ENCODE assay signal across 10 mouse cellular contexts in the genomic region with DNA sequence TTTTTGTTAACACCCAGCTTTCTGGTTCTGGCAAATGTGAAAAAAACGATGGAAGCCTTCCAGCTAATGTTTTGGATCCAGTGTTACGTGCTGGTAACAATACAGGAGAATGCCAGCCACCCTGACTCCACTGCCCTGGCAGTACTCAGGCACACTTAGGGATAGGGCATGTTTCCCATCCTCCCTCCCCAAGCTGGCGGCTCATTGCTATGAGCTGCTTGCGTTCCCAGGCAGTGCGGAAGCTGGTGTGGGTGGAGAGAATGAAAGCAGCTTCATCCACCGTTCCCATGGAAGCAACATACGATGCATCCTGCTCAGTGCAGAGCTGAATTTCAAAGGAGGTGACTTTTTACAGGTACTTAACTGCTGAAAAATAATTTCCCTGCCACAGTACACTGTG. TPM values are rescaled to one million over a fixed set of nuclear protein-coding genes. Genes with fewer than 3 reads are reported as not detected.
DNase-seq lines count a peak whose midpoint lies in the region; ATAC-seq and TF ChIP-seq lines count a peak whose summit lies in the region.
"Had no signal": no experiment of that assay in that cellular context is flagged by ENCODE, and none has a peak within 500 bp of the region (broad histone marks: within the 10 kb centered on the region; RNA-seq: fewer than 3 reads in every experiment).

No protein-coding gene starts in this region.

- H3K36me3 ChIP-seq in liver, embryonic 16.5 days (ENCODE audit: control insufficient read depth, insufficient read depth) = no peaks in the 10 kb centered on the region
- no peaks in the 10 kb centered on the region for H3K36me3 ChIP-seq in hindbrain, embryonic 13.5 days

- no peak overlapping the region for H3K4me2 ChIP-seq in liver, embryonic 16.5 days (ENCODE audit: low read depth, low read length)
- H3K4me2 ChIP-seq in hindbrain, embryonic 13.5 days = peak overlapping the region; percentile 40

- no peaks in the 10 kb centered on the region; the same call in 1 of the 2 replicates for H3K4me1 ChIP-seq in liver, embryonic 16.5 days (ENCODE audit: control insufficient read depth, low read depth, low read length)
- H3K4me1 ChIP-seq in cortical plate, adult 2 months (ENCODE audit: control insufficient read depth, insufficient read depth, low read length) = peaks cover 8% of the 10 kb centered on the region
- H3K4me1 ChIP-seq in hindbrain, embryonic 13.5 days (replicated peaks) = peaks cover 29% of the 10 kb centered on the region

- H3K9me3 ChIP-seq in liver, embryonic 16.5 days (replicated peaks; ENCODE audit: control insufficient read depth, low read length) = no peaks in the 10 kb centered on the region
- H3K9me3 ChIP-seq in hindbrain, embryonic 13.5 days = no peaks in the 10 kb centered on the region

- no peak overlapping the region for H3K4me3 ChIP-seq in liver, embryonic 16.5 days (ENCODE audit: low read depth, low read length)
- H3K4me3 ChIP-seq in cortical plate, adult 2 months (ENCODE audit: insufficient read depth, low read length) = no peak overlapping the region
- H3K4me3 ChIP-seq in hindbrain, embryonic 13.5 days = peak overlapping the region; percentile 19

- 54% methylated on average over 7 of the region's 7 CpGs for WGBS in liver, embryonic 16.5 days (ENCODE audit: insufficient replicate concordance)
- WGBS in hindbrain, embryonic 13.5 days = 8% methylated on average over 7 of the region's 7 CpGs

- DNase-seq in liver = no peak
- DNase-seq in left cerebral cortex, postnatal 25 days (ENCODE audit: low spot score in 2 of 2) = peak; percentile 85 to 95
- peak; percentile 66 for DNase-seq in right cerebral cortex, postnatal 4 days

- H3K9ac ChIP-seq in liver, embryonic 16.5 days (ENCODE audit: low read depth, low read length) = no peak overlapping the region
- H3K9ac ChIP-seq in hindbrain, embryonic 13.5 days = peak overlapping the region; percentile 59

- no peaks in the 10 kb centered on the region for H3K27me3 ChIP-seq in liver, embryonic 16.5 days (ENCODE audit: control insufficient read depth, insufficient read depth, low read depth, low read length)
- no peaks in the 10 kb centered on the region for H3K27me3 ChIP-seq in hindbrain, embryonic 13.5 days

- no peak overlapping the region for H3K27ac ChIP-seq in liver, embryonic 16.5 days (ENCODE audit: low read length)
- peak overlapping the region; percentile 56 for H3K27ac ChIP-seq in cortical plate, adult 2 months (ENCODE audit: insufficient read depth, low read length)
- peak overlapping the region; percentile 91 for H3K27ac ChIP-seq in hindbrain, embryonic 13.5 days
- H3K27ac ChIP-seq: macrophage had no signal

- TF ChIP-seq POLR2A in cortical plate, adult 2 months (IDR thresholded peaks at IDR 0.05; ENCODE audit: extremely low read depth, insufficient read depth, low read length) = peak; percentile 53; the same call in 1 of the 2 replicates

- no peak for TF ChIP-seq CTCF in cortical plate, adult 2 months (IDR thresholded peaks at IDR 0.05; ENCODE audit: extremely low read depth, insufficient read depth, low read length)

- peak; percentile 41; the same call in 1 of the 2 replicates for ATAC-seq in liver, embryonic 16.5 days (ENCODE audit: low read depth)
- ATAC-seq in hindbrain, embryonic 13.5 days (ENCODE audit: low FRiP score) = peak; percentile 92
- no peak for ATAC-seq in inflammation-experienced regulatory T-cells, adult 6 months
- ATAC-seq in erythroblast, adult 5-6 weeks (replicated peaks; ENCODE audit: low FRiP score, poor library complexity, severe bottlenecking) = no peak

- intact Hi-C loops in left cerebral cortex, postnatal 25 days (cut with DNase I) = loop anchor here (2.0 kb wide), 2 partner anchors 57 to 69 kb away; no protein-coding TSS in a partner anchor

RNA-seq across cellular contexts. Expression of a gene that starts 12.1 kb away (rescaled TPM):
- polyA plus RNA-seq in liver, embryonic 16.5 days (2015; fragmentation: Nextera tagmentation; extraction: Ambion mirVana) = 1.9 and 2.1 TPM in 2 replicates
- 4.8 and 5.0 TPM in 2 replicates for polyA plus RNA-seq in cortical plate, adult 2 months (2012; rRNA removed)
- polyA plus RNA-seq in hindbrain, embryonic 13.5 days (2015; fragmentation: Nextera tagmentation; extraction: Ambion mirVana) = 16.1 and 17.1 TPM in 2 replicates
- 1 to 10 TPM; 1.1 to 1.7 TPM for total RNA-seq in left cerebral cortex, postnatal 25 days (2021)
- polyA plus RNA-seq in inflammation-experienced regulatory T-cells, adult 6 months (2017; shearing (Covaris generic)) = 1 to 10 TPM in 2 of 3 experiments, not detected in 1; 1.2 to 1.4 TPM
- not detected in 2 replicates for total RNA-seq in erythroblast, adult 5-6 weeks (2015; ENCODE audit: low replicate concordance)
- total RNA-seq in erythroblast, adult 5-6 weeks (2017; ENCODE audit: low replicate concordance) = 1.4 TPM in 1 of 2 replicates, not detected in the other

RNA-seq across cellular contexts. Expression of a gene that starts 31.5 kb away (rescaled TPM):
- 45.6 and 46.7 TPM in 2 replicates for polyA plus RNA-seq in liver, embryonic 16.5 days (2015; fragmentation: Nextera tagmentation; extraction: Ambion mirVana)
- polyA plus RNA-seq in cortical plate, adult 2 months (2012; rRNA removed) = 48.0 TPM in 2 replicates
- 89.2 and 95.8 TPM in 2 replicates for polyA plus RNA-seq in hindbrain, embryonic 13.5 days (2015; fragmentation: Nextera tagmentation; extraction: Ambion mirVana)
- total RNA-seq in left cerebral cortex, postnatal 25 days (2021) = 10 to 100 TPM; 53.0 to 54.5 TPM
- polyA plus RNA-seq in inflammation-experienced regulatory T-cells, adult 6 months (2017; shearing (Covaris generic)) = 100 to 1,000 TPM; 190 to 216 (median 204) TPM
- 23.0 and 26.5 TPM in 2 replicates for total RNA-seq in erythroblast, adult 5-6 weeks (2015; ENCODE audit: low replicate concordance)
- 17.6 and 24.1 TPM in 2 replicates for total RNA-seq in erythroblast, adult 5-6 weeks (2017; ENCODE audit: low replicate concordance)

RNA-seq across cellular contexts. Expression of a gene that starts 43.4 kb away (rescaled TPM):
- not detected in 2 replicates for polyA plus RNA-seq in liver, embryonic 16.5 days (2015; fragmentation: Nextera tagmentation; extraction: Ambion mirVana)
- not detected in 2 replicates for polyA plus RNA-seq in cortical plate, adult 2 months (2012; rRNA removed)
- 0.08 and 0.47 TPM in 2 replicates for polyA plus RNA-seq in hindbrain, embryonic 13.5 days (2015; fragmentation: Nextera tagmentation; extraction: Ambion mirVana)
- total RNA-seq in left cerebral cortex, postnatal 25 days (2021) = not detected
- not detected for polyA plus RNA-seq in inflammation-experienced regulatory T-cells, adult 6 months (2017; shearing (Covaris generic))
- total RNA-seq in erythroblast, adult 5-6 weeks (2015; ENCODE audit: low replicate concordance) = not detected in 2 replicates
- total RNA-seq in erythroblast, adult 5-6 weeks (2017; ENCODE audit: low replicate concordance) = not detected in 2 replicates
- polyA plus RNA-seq: gonadal fat pad, adult 2 months; macrophage had no signal

Comparison
In these comparisons a context has a peak if more than half of its experiments do, and no peak if none do; other contexts are left out.
1. ATAC-seq: peak in liver, embryonic 16.5 days (single experiment) and hindbrain, embryonic 13.5 days (single experiment); none in inflammation-experienced regulatory T-cells, adult 6 months (single experiment) and erythroblast, adult 5-6 weeks (single experiment).